Mouse (Mus musculus) G1E (cell line): Measurements from ENCODE around the gene C87436.

ENCODE experiments used
- CTCF ChIP-seq: IDR thresholded peaks from 2 replicates; pipeline ENCODE4 v1.5.1; 2012; ENCODE audit warnings: low read depth, low read length, inconsistent platforms, mixed read lengths
- GATA1 ChIP-seq: IDR thresholded peaks from 2 replicates; pipeline ENCODE4 v1.6.1; 2012; ENCODE audit warnings: borderline replicate concordance, low read length, inconsistent platforms, mixed read lengths
- GATA2 ChIP-seq: IDR thresholded peaks from 2 replicates; pipeline ENCODE4 v1.6.1; 2012; ENCODE audit warnings: low read depth, low read length, inconsistent platforms, borderline replicate concordance
- TAL1 ChIP-seq: conservative IDR thresholded peaks from 2 replicates; pipeline ENCODE4 v1.6.1; 2012; ENCODE audit warnings: low read depth, low read length, inconsistent platforms, mixed read lengths

- no peak for TF ChIP-seq CTCF
- no peak for TF ChIP-seq GATA2
- no peak for TF ChIP-seq GATA1
- TF ChIP-seq TAL1 = no peak
These were observed 36.5 kb downstream of the C87436 start for GRCm38 (mm10) chr6:86474646-86475181.
